Mouse (Mus musculus) embryonic facial prominence, embryonic 10.5 days (tissue): ENCODE data around the gene Syt2. TPM values are rescaled to one million over a fixed set of nuclear protein-coding genes. Genes with fewer than 3 reads are reported as not detected.

ENCODE experiments used
- DNase-seq: peaks from one replicate; pipeline ENCODE4 v3.0.0-alpha.2; 2017; ENCODE audit warnings: low spot score
- H3K27ac ChIP-seq: fragments of 300-500 bp; sonication (generic); replicated peaks from 2 replicates; pipeline ENCODE4 v1.5.1; 2016; ENCODE audit warnings: mild to moderate bottlenecking
- H3K27me3 ChIP-seq: fragments of 300-500 bp; sonication (generic); replicated peaks from 2 replicates; pipeline ENCODE4 v1.6.1; 2016; ENCODE audit warnings: low read depth, mild to moderate bottlenecking; ENCODE audit not compliant: poor library complexity, severe bottlenecking
- H3K36me3 ChIP-seq: fragments of 300-500 bp; sonication (generic); replicated peaks from 2 replicates; pipeline ENCODE4 v1.6.1; 2016; ENCODE audit warnings: mild to moderate bottlenecking, moderate library complexity
- H3K4me1 ChIP-seq: fragments of 300-500 bp; sonication (generic); 2 replicates; pipeline ENCODE4 v1.6.1; 2016
- H3K4me3 ChIP-seq: fragments of 300-500 bp; sonication (generic); 2 replicates; pipeline ENCODE4 v1.5.1; 2016; ENCODE audit warnings: mild to moderate bottlenecking, moderate library complexity
- H3K9me3 ChIP-seq: fragments of 300-500 bp; sonication (generic); 2 replicates; pipeline ENCODE4 v1.6.1; 2016; ENCODE audit warnings: mild to moderate bottlenecking
- WGBS: fragments of 180-500 bp; shearing (Covaris S2); methylation state at CpG from one replicate; pipeline ENCODE4 v1.1.7; 2016; 5-methylcytosine and 5-hydroxymethylcytosine counted together
- polyA plus RNA-seq: library from polyadenylated mRNA; unstranded; fragments of >200 nt; fragmentation: Nextera tagmentation; extraction: Ambion mirVana; gene quantifications from 2 replicates; pipeline ENCODE4 v1.2.1, GENCODE M21; 2016

The Syt2 gene
- polyA plus RNA-seq, 1 experiment from 2014 or later = 3.8 TPM

- peaks cover 27% of the 10 kb centered on the region for H3K4me1 ChIP-seq
- WGBS = 13% methylated on average over 10 of the region's 10 CpGs
- H3K9me3 ChIP-seq = no peaks in the 10 kb centered on the region
- H3K27ac ChIP-seq = no peak overlapping the region
- peaks cover 49% of the 10 kb centered on the region for H3K27me3 ChIP-seq
- no peaks in the 10 kb centered on the region for H3K36me3 ChIP-seq
- no peak for DNase-seq
- no peak overlapping the region for H3K4me3 ChIP-seq
These were observed 7.3 kb downstream of the Syt2 start for GRCm38 (mm10) chr1:134653603-134654257.

GRCm38 (mm10) chr1:134658841-134659240 is 12.4 kb downstream of the Syt2 start:
- WGBS = 86% methylated on average over 7 of the region's 7 CpGs

GRCm38 (mm10) chr1:134660163-134660562 is 13.7 kb downstream of the Syt2 start:
- H3K36me3 ChIP-seq = no peaks in the 10 kb centered on the region
- 73% methylated on average over 7 of the region's 7 CpGs for WGBS
- H3K27me3 ChIP-seq = no peaks in the 10 kb centered on the region
- H3K9me3 ChIP-seq = no peaks in the 10 kb centered on the region
- H3K27ac ChIP-seq = no peak overlapping the region
- 0 out of 2 replicates have a peak, but pooled peaks cover 4% of the 10 kb centered on the region for H3K4me1 ChIP-seq
- no peak overlapping the region for H3K4me3 ChIP-seq
- no peak for DNase-seq

More at GRCm38 (mm10) chr1:134658841-134659240, 12.4 kb downstream of the Syt2 start:
- H3K27ac ChIP-seq = no peak overlapping the region
- no peaks in the 10 kb centered on the region for H3K36me3 ChIP-seq
- H3K9me3 ChIP-seq = no peaks in the 10 kb centered on the region
- no peak for DNase-seq
- H3K4me3 ChIP-seq = no peak overlapping the region
- peaks cover 6% of the 10 kb centered on the region for H3K4me1 ChIP-seq
- H3K27me3 ChIP-seq = peaks cover 4% of the 10 kb centered on the region

- Histone ChIP-seq H3K4me1 (peaks cover 20% of the 10 kb centered on the region; the same call in 1 of the 2 replicates), H3K27me3 (no peaks in the 10 kb centered on the region), H3K36me3 (no peaks in the 10 kb centered on the region), H3K27ac (no peak overlapping the region), H3K9me3 (no peaks in the 10 kb centered on the region), H3K4me3 (no peak overlapping the region)
- DNase-seq = no peak
- WGBS = 82% methylated on average over 10 of the region's 10 CpGs
These were observed 25.0 kb downstream of the Syt2 start for GRCm38 (mm10) chr1:134671234-134672070.

- 3% methylated on average over 1 of the region's 1 CpGs for WGBS
- Histone ChIP-seq H3K27me3 (no peaks in the 10 kb centered on the region), H3K9me3 (no peaks in the 10 kb centered on the region), H3K27ac (no peak overlapping the region), H3K4me3 (no peak overlapping the region), H3K36me3 (no peaks in the 10 kb centered on the region), H3K4me1 (peaks cover 9% of the 10 kb centered on the region; the same call in 1 of the 2 replicates)
- no peak for DNase-seq
These were observed 27.8 kb downstream of the Syt2 start for GRCm38 (mm10) chr1:134674312-134674711.

GRCm38 (mm10) chr1:134679445-134679844 is 33.0 kb downstream of the Syt2 start:
- 82% methylated on average over 4 of the region's 4 CpGs for WGBS
- Histone ChIP-seq H3K27me3 (0 out of 2 replicates have a peak, but pooled peaks cover 9% of the 10 kb centered on the region), H3K36me3 (no peaks in the 10 kb centered on the region), H3K4me3 (no peak overlapping the region), H3K27ac (no peak overlapping the region), H3K4me1 (peaks cover 11% of the 10 kb centered on the region), H3K9me3 (no peaks in the 10 kb centered on the region)
- no peak for DNase-seq

- no peak overlapping the region for H3K4me3 ChIP-seq
- H3K4me1 ChIP-seq = peaks cover 6% of the 10 kb centered on the region
- no peak for DNase-seq
- 0 out of 2 replicates have a peak, but pooled peaks cover 9% of the 10 kb centered on the region for H3K27me3 ChIP-seq
- 23% methylated on average over 6 of the region's 6 CpGs for WGBS
- H3K36me3 ChIP-seq = no peaks in the 10 kb centered on the region
- H3K9me3 ChIP-seq = no peaks in the 10 kb centered on the region
- H3K27ac ChIP-seq = no peak overlapping the region
These were observed 34.1 kb downstream of the Syt2 start for GRCm38 (mm10) chr1:134680617-134681016.

- 0 out of 2 replicates have a peak, but pooled peaks cover 9% of the 10 kb centered on the region for H3K27me3 ChIP-seq
- no peaks in the 10 kb centered on the region for H3K36me3 ChIP-seq
- no peaks in the 10 kb centered on the region for H3K9me3 ChIP-seq
- DNase-seq = no peak
- peaks cover 6% of the 10 kb centered on the region for H3K4me1 ChIP-seq
- WGBS = 70% methylated on average over 9 of the region's 9 CpGs
- H3K4me3 ChIP-seq = no peak overlapping the region
- no peak overlapping the region for H3K27ac ChIP-seq
These were observed 36.0 kb downstream of the Syt2 start for GRCm38 (mm10) chr1:134682460-134682859.

GRCm38 (mm10) chr1:134686834-134687421 is 40.5 kb downstream of the Syt2 start:
- DNase-seq = no peak
- WGBS = 66% methylated on average over 4 of the region's 4 CpGs
- Histone ChIP-seq H3K4me3 (no peak overlapping the region), H3K36me3 (no peaks in the 10 kb centered on the region), H3K4me1 (no peaks in the 10 kb centered on the region), H3K27me3 (no peaks in the 10 kb centered on the region), H3K9me3 (no peaks in the 10 kb centered on the region), H3K27ac (no peak overlapping the region)

GRCm38 (mm10) chr1:134696302-134696701 is 49.8 kb downstream of the Syt2 start:
- H3K9me3 ChIP-seq = no peaks in the 10 kb centered on the region
- H3K36me3 ChIP-seq = no peaks in the 10 kb centered on the region
- 72% methylated on average over 2 of the region's 2 CpGs for WGBS
- no peak overlapping the region for H3K4me3 ChIP-seq
- no peak for DNase-seq
- peaks cover 24% of the 10 kb centered on the region for H3K4me1 ChIP-seq
- H3K27me3 ChIP-seq = peaks cover 8% of the 10 kb centered on the region; the same call in 1 of the 2 replicates
- no peak overlapping the region for H3K27ac ChIP-seq

- 82% methylated on average over 4 of the region's 4 CpGs for WGBS
These were observed 50.6 kb downstream of the Syt2 start for GRCm38 (mm10) chr1:134697073-134697472.

GRCm38 (mm10) chr1:134697522-134698250 is 51.2 kb downstream of the Syt2 start:
- DNase-seq = no peak
- Histone ChIP-seq H3K27me3 (peaks cover 14% of the 10 kb centered on the region), H3K4me1 (peaks cover 28% of the 10 kb centered on the region), H3K9me3 (no peaks in the 10 kb centered on the region), H3K27ac (no peak overlapping the region), H3K36me3 (no peaks in the 10 kb centered on the region), H3K4me3 (no peak overlapping the region)
- WGBS = 90% methylated on average over 17 of the region's 17 CpGs

More at GRCm38 (mm10) chr1:134697073-134697472, 50.6 kb downstream of the Syt2 start:
- no peak overlapping the region for H3K4me3 ChIP-seq
- H3K36me3 ChIP-seq = no peaks in the 10 kb centered on the region
- no peak overlapping the region for H3K27ac ChIP-seq
- DNase-seq = no peak
- H3K4me1 ChIP-seq = peaks cover 27% of the 10 kb centered on the region
- H3K27me3 ChIP-seq = peaks cover 12% of the 10 kb centered on the region
- H3K9me3 ChIP-seq = no peaks in the 10 kb centered on the region
